Mouse (Mus musculus) midbrain, embryonic 13.5 days (tissue): ENCODE measurements around the gene Max. TPM values are rescaled to one million over a fixed set of nuclear protein-coding genes. Genes with fewer than 3 reads are reported as not detected.

Experiments used
- ATAC-seq: fragments of 200-750 bp; cut with Nextera tagmentation; 2 replicates; pipeline ENCODE4 v1.8.0; 2017; ENCODE audit warnings: mild to moderate bottlenecking, moderate TSS enrichment, moderate library complexity
- H3K27ac ChIP-seq: fragments of 300-500 bp; sonication (generic); 2 replicates; pipeline ENCODE4 v1.5.1; 2015; ENCODE audit warnings: inconsistent platforms, mild to moderate bottlenecking, moderate library complexity
- H3K27me3 ChIP-seq: fragments of 300-500 bp; sonication (generic); 2 replicates; pipeline ENCODE4 v1.6.1; 2015; ENCODE audit warnings: mild to moderate bottlenecking, inconsistent platforms
- H3K36me3 ChIP-seq: fragments of 300-500 bp; sonication (generic); 2 replicates; pipeline ENCODE4 v1.6.1; 2015; ENCODE audit warnings: mild to moderate bottlenecking, inconsistent platforms
- H3K4me1 ChIP-seq: fragments of 300-500 bp; sonication (generic); replicated peaks from 2 replicates; pipeline ENCODE4 v1.6.1; 2015; ENCODE audit warnings: inconsistent platforms
- H3K4me2 ChIP-seq: fragments of 300-500 bp; sonication (generic); replicated peaks from 2 replicates; pipeline ENCODE4 v1.6.1; 2015; ENCODE audit warnings: moderate library complexity, mild to moderate bottlenecking, inconsistent platforms
- H3K4me3 ChIP-seq: fragments of 300-500 bp; sonication (generic); replicated peaks from 2 replicates; pipeline ENCODE4 v1.5.1; 2015; ENCODE audit warnings: mild to moderate bottlenecking, inconsistent platforms
- H3K9ac ChIP-seq: fragments of 300-500 bp; sonication (generic); replicated peaks from 2 replicates; pipeline ENCODE4 v1.6.1; 2015; ENCODE audit warnings: mild to moderate bottlenecking, inconsistent platforms
- H3K9me3 ChIP-seq: fragments of 300-500 bp; sonication (generic); 2 replicates; pipeline ENCODE4 v1.6.1; 2016; ENCODE audit warnings: mild to moderate bottlenecking, inconsistent platforms
- WGBS: fragments of 180-500 bp; shearing (Covaris S2); methylation state at CpG from one replicate; pipeline ENCODE4 v1.1.7; 2015; 5-methylcytosine and 5-hydroxymethylcytosine counted together
- polyA plus RNA-seq: library from polyadenylated mRNA; unstranded; fragments of >200 nt; fragmentation: Nextera tagmentation; extraction: Ambion mirVana; gene quantifications from 2 replicates; pipeline ENCODE4 v1.2.1, GENCODE M21; 2015

Gene Max
- polyA plus RNA-seq, 1 experiment from 2014 or later: 18.5 TPM

DNA sequence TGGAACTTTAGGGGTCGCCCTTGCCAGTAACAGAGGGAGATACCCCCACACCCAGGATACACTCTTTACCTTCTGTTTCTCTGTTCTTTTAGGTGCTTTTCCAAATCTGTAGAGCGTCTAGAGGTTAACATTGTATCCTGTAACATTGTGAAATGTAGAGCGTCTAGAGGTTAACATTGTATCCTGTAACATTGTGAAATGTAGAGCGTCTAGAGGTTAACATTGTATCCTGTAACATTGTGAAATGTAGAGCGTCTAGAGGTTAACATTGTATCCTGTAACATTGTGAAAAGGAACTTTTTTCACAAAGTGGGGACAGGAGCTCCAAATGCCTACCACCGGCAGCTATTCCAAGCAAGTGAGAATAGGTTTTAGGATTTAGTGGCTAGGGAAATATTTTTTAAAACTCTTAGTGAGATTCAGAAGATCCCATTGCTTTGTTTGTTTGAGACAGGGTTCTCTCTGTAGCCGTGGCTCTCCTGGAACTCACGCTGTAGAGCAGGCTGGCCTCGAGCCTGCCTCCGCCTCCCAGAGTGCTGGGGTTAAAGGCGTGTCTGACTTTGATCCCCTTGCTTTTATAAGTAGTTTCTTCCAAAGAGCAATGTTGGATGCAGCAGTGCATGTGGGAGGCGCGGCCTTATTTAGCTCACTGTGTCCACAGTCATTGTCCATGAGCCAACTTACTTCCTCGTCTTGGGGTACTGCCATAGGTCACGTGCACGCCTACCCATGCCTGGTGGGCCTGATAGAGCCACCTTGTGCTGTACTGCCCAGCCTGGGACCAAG is 68.9 kb downstream of the Max start:
- H3K4me1 ChIP-seq: peaks cover 12% of the 10 kb centered on the region
- H3K27ac ChIP-seq: no peak overlapping the region
- no peaks in the 10 kb centered on the region for H3K9me3 ChIP-seq
- ATAC-seq: no peak
- no peak overlapping the region for H3K4me3 ChIP-seq
- peaks cover 16% of the 10 kb centered on the region; the same call in 1 of the 2 replicates for H3K36me3 ChIP-seq
- H3K27me3 ChIP-seq: no peaks in the 10 kb centered on the region
- no peak overlapping the region for H3K9ac ChIP-seq
- H3K4me2 ChIP-seq: no peak overlapping the region
- WGBS: 92% methylated on average over 16 of the region's 16 CpGs

GRCm38 (mm10) chr12:76891160-76891559 is 70.8 kb downstream of the Max start:
- Histone ChIP-seq H3K27me3 (no peaks in the 10 kb centered on the region), H3K27ac (no peak overlapping the region), H3K36me3 (peaks cover 16% of the 10 kb centered on the region; the same call in 1 of the 2 replicates), H3K4me2 (no peak overlapping the region), H3K4me1 (peaks cover 12% of the 10 kb centered on the region), H3K4me3 (no peak overlapping the region), H3K9ac (no peak overlapping the region), H3K9me3 (no peaks in the 10 kb centered on the region)
- ATAC-seq: peak; percentile 55
- 61% methylated on average over 3 of the region's 3 CpGs for WGBS

- no peak for ATAC-seq
- Histone ChIP-seq H3K36me3 (peaks cover 16% of the 10 kb centered on the region; the same call in 1 of the 2 replicates), H3K4me1 (no peaks in the 10 kb centered on the region; the same call in 1 of the 2 replicates), H3K4me3 (no peak overlapping the region), H3K9me3 (no peaks in the 10 kb centered on the region), H3K27ac (no peak overlapping the region), H3K4me2 (no peak overlapping the region), H3K9ac (no peak overlapping the region), H3K27me3 (no peaks in the 10 kb centered on the region)
- WGBS: 93% methylated on average over 11 of the region's 11 CpGs
These were observed 72.4 kb downstream of the Max start for GRCm38 (mm10) chr12:76889404-76890184.

DNA sequence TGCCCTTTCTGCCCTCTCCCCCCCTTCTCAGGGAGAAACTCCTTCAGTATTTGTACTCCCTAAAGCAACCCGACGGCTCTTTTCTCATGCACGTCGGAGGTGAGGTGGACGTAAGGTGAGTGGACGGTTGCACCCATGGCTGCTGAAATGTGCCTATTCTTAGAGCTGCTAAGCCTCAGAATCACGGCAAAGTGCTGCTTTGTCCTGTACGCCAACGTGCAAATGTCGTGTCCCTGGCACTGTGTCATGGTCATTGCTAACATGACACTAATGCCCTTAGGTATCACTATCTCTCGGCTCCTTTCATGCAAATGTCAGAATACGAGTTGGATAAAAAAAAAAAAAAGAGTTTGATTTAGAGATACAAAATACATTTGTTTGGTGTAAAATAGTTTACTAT is 74.1 kb downstream of the Max start:
- Histone ChIP-seq H3K4me3 (no peak overlapping the region), H3K4me2 (no peak overlapping the region), H3K27ac (no peak overlapping the region), H3K9ac (no peak overlapping the region), H3K27me3 (no peaks in the 10 kb centered on the region), H3K36me3 (peaks cover 18% of the 10 kb centered on the region; the same call in 1 of the 2 replicates), H3K4me1 (no peaks in the 10 kb centered on the region; the same call in 1 of the 2 replicates), H3K9me3 (no peaks in the 10 kb centered on the region)
- ATAC-seq: no peak
- 96% methylated on average over 12 of the region's 12 CpGs for WGBS

Other genes starting within 250 kb of the Max start
- gene Churc1, start 196.7 kb downstream of the Max start, polyA plus RNA-seq: 115 and 125 TPM in 2 replicates
- 33.4 and 36.8 TPM in 2 replicates for gene Fntb, start 196.6 kb downstream of the Max start, polyA plus RNA-seq
- not detected in 2 replicates for gene Gpx2, start 166.6 kb downstream of the Max start, polyA plus RNA-seq
- gene Rab15, start 139.3 kb downstream of the Max start, polyA plus RNA-seq: 21.1 and 22.9 TPM in 2 replicates